Mouse (Mus musculus): ENCODE results near the gene Ginm1. TPM values are rescaled to one million over a fixed set of nuclear protein-coding genes. Genes with fewer than 3 reads are reported as not detected.

The Ginm1 gene
- total RNA-seq, 2 experiments from 2014 or later, result 20.2 to 20.9 TPM

- intact Hi-C loops (cut with DNase I), result loop anchor here (5.0 kb wide), 1 partner anchor 55 kb away; no protein-coding TSS in a partner anchor
- DNase-seq (ENCODE audit: low spot score in 2 of 2), result no peak
These were observed 65.6 kb downstream of the Ginm1 start for GRCm38 (mm10) chr10:7727011-7727410.

GRCm38 (mm10) chr10:7726501-7726812 lies 66.2 kb downstream of the Ginm1 start:
- intact Hi-C loops (cut with DNase I), result loop anchor here (5.0 kb wide), 1 partner anchor 56 kb away; no protein-coding TSS in a partner anchor
- DNase-seq (ENCODE audit: low spot score in 2 of 2), result no peak

GRCm38 (mm10) chr10:7725751-7726500 lies 66.7 kb downstream of the Ginm1 start, which contains the start of gene Katna1:
Gene Katna1 (plus strand): TSS chr10:7726000.
- DNase-seq (ENCODE audit: low spot score in 2 of 2), result peak; percentile 88
- intact Hi-C loops (cut with DNase I), result loop anchor here (5.0 kb wide), 1 partner anchor 56 kb away; no protein-coding TSS in a partner anchor

Small RNA genes lying within 50 kb of the gene (microRNA-seq; reads per million reads assigned to microRNA genes)
- gene Mir5104, result not detected

Other genes starting within 250 kb of the Ginm1 start
- gene Lrp11, start 203.0 kb downstream of the Ginm1 start, total RNA-seq (2021), result 100 to 1,000 TPM; 137 to 167 TPM
- 1 to 10 TPM; 4.4 to 4.5 TPM for gene Nup43, start 125.3 kb downstream of the Ginm1 start, total RNA-seq (2021)
- gene Pcmt1, start 111.7 kb downstream of the Ginm1 start, total RNA-seq (2021), result 100 to 1,000 TPM; 179 to 195 TPM
- gene Lats1, start 111.6 kb downstream of the Ginm1 start, total RNA-seq (2021), result 10 to 100 TPM; 30.3 to 34.3 TPM
- 10 to 100 TPM; 12.4 to 17.5 TPM for gene Katna1, start 66.8 kb downstream of the Ginm1 start, total RNA-seq (2021)
- gene Ppil4, start 67 bp upstream of the Ginm1 start, total RNA-seq (2021), result 10 to 100 TPM; 27.3 to 36.6 TPM
- gene Zc3h12d, start 39.6 kb upstream of the Ginm1 start, total RNA-seq (2021), result under 1 TPM in 1 of 2 experiments, not detected in 1; 0.12 TPM
- gene Tab2, start 163.4 kb upstream of the Ginm1 start, total RNA-seq (2021), result 10 to 100 TPM; 49.7 to 60.2 TPM